Mouse (Mus musculus): ENCODE data around the gene Hoxd9. TPM values are rescaled to one million over a fixed set of nuclear protein-coding genes. Genes with fewer than 3 reads are reported as not detected.

Hoxd9 gene
- polyA plus RNA-seq, 1 experiment: not detected

DNA sequence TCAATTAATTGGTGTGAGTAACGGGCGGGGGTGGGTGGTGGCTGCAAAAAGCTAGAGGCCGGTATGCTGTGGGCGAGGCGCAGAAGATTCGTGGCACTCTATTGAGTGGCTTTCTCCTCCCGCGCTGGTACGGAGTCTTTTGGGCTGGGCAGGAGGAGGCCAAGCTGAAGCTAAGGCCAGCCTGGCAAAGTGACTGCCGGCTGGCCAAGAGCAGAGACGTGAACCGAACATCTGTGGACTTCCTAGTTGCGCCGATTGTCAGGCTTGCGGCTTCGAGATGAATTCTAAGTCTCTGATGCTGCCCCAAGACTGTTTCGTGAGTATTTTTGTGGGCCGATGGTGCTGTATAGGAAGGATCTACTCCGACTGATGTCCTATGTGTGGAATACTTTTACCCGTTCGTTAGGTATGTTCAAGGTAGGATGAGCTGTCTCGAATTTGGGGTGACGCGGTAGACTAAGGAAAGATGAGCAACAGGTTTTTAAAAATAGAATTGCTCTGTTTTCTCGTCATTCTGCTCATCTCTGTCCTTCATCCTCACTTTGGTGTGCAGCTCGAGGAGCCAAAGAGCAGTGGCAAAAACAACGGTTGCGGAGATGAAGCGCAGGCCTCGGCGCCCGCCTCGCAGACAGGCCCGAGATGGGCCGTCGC, 30.2 kb upstream of the Hoxd9 start:
- Histone ChIP-seq H3ac (ENCODE audit: control insufficient read depth, insufficient read length, low read depth) (no peak overlapping the region), H3K79me3 (ENCODE audit: low read depth) (no peaks in the 10 kb centered on the region), H3K79me2 (ENCODE audit: control insufficient read depth, insufficient read depth) (no peaks in the 10 kb centered on the region), H3K36me3 (ENCODE audit: control insufficient read depth, insufficient read depth) (no peaks in the 10 kb centered on the region), H3K4me3 (ENCODE audit: insufficient read depth, poor library complexity, severe bottlenecking) (no peak overlapping the region), H3K27me3 (ENCODE audit: control insufficient read depth, insufficient read depth, insufficient read length) (peaks cover 36% of the 10 kb centered on the region)
- TF ChIP-seq MYOD1 (IDR thresholded peaks at IDR 0.05; ENCODE audit: control insufficient read depth, insufficient read length, low read depth) (no peak), MYOG (IDR thresholded peaks at IDR 0.05; ENCODE audit: control insufficient read depth, extremely low read depth, insufficient read length) (no peak), USF1 (IDR thresholded peaks at IDR 0.05; ENCODE audit: low read depth) (no peak), CTCF (IDR thresholded peaks at IDR 0.05; ENCODE audit: control insufficient read depth, insufficient read depth, insufficient read length) (no peak), FOSL1 (IDR thresholded peaks at IDR 0.05; ENCODE audit: insufficient read depth, low read length, poor library complexity, severe bottlenecking) (no peak), CEBPB (IDR thresholded peaks at IDR 0.05; ENCODE audit: low read depth) (no peak), MAX (IDR thresholded peaks at IDR 0.05) (no peak)

DNA sequence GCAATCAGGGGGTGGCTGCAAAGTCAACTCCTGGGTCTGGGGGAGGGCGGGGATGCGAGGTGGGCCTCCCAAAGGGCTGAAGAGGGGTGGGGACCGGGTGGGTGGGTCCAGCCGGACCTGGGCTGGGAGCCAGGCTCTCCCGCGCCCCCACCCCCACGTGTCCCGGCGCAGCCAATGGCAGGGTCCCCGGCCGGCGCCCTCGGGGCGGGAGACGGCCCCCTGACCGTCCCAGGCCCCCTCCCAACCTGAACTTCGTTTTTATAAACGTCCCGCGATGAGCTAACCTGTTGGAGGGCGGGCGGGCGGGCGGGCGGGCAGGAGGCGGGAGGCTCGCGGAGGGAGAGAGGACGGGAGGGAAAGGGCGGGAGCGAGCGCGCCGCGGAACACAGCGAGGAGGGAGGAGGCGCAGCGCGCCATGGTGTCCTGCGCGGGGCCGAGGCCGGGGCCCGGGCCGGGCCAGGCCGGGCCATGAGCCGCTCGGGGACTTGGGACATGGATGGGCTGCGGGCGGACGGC, 29.6 kb upstream of the Hoxd9 start, which contains the start of gene Hoxd13:
TSS of gene Hoxd13 (plus strand) at position 469 of the 516 bp plus-strand sequence.
- TF ChIP-seq USF1 (IDR thresholded peaks at IDR 0.05; ENCODE audit: low read depth) (no peak), FOSL1 (IDR thresholded peaks at IDR 0.05; ENCODE audit: insufficient read depth, low read length, poor library complexity, severe bottlenecking) (no peak), MYOG (IDR thresholded peaks at IDR 0.05; ENCODE audit: control insufficient read depth, extremely low read depth, insufficient read length) (no peak), MYOD1 (IDR thresholded peaks at IDR 0.05; ENCODE audit: control insufficient read depth, insufficient read length, low read depth) (no peak), MAX (IDR thresholded peaks at IDR 0.05) (no peak), CEBPB (IDR thresholded peaks at IDR 0.05; ENCODE audit: low read depth) (no peak), CTCF (IDR thresholded peaks at IDR 0.05; ENCODE audit: control insufficient read depth, insufficient read depth, insufficient read length) (no peak)
- H3K36me3 ChIP-seq (ENCODE audit: control insufficient read depth, insufficient read depth): no peaks in the 10 kb centered on the region
- H3K4me3 ChIP-seq (ENCODE audit: insufficient read depth, poor library complexity, severe bottlenecking): no peak within 1 kb of the TSS
- H3K79me2 ChIP-seq (ENCODE audit: control insufficient read depth, insufficient read depth): no peaks in the 10 kb centered on the region
- no peak within 1 kb of the TSS for H3ac ChIP-seq (ENCODE audit: control insufficient read depth, insufficient read length, low read depth)
- H3K27me3 ChIP-seq (ENCODE audit: control insufficient read depth, insufficient read depth, insufficient read length): peaks cover 36% of the 10 kb centered on the region
- no peaks in the 10 kb centered on the region for H3K79me3 ChIP-seq (ENCODE audit: low read depth)

DNA sequence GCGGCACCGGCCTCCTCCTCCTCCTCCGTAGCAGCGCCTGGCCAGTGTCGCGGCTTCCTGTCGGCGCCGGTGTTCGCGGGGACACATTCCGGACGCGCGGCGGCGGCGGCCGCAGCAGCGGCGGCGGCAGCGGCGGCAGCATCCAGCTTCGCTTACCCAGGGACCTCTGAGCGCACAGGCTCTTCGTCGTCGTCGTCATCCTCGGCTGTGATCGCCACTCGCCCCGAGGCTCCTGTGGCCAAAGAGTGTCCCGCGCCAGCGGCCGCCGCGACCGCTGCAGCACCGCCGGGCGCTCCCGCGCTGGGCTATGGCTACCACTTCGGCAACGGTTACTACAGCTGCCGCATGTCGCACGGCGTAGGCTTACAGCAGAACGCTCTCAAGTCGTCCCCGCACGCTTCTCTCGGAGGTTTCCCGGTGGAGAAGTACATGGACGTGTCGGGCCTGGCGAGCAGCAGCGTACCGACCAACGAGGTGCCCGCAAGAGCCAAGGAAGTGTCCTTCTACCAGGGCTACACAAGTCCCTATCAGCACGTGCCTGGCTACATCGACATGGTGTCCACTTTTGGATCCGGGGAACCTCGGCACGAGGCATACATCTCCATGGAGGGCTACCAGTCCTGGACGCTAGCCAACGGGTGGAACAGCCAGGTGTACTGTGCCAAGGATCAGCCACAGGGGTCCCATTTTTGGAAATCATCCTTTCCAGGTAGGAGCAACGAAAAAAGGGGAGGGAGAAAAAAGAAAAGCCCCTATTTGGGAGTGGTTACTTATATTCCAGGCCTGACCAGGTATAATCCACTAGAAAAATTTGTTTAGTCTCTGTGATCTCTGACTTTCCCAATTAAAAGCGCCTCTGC, 28.9 kb upstream of the Hoxd9 start:
- peaks cover 32% of the 10 kb centered on the region for H3K27me3 ChIP-seq (ENCODE audit: control insufficient read depth, insufficient read depth, insufficient read length)
- no peaks in the 10 kb centered on the region for H3K79me2 ChIP-seq (ENCODE audit: control insufficient read depth, insufficient read depth)
- H3K79me3 ChIP-seq (ENCODE audit: low read depth): no peaks in the 10 kb centered on the region
- no peaks in the 10 kb centered on the region for H3K36me3 ChIP-seq (ENCODE audit: control insufficient read depth, insufficient read depth)
- TF ChIP-seq USF1 (IDR thresholded peaks at IDR 0.05; ENCODE audit: low read depth): no peak
- no peak for TF ChIP-seq CEBPB (IDR thresholded peaks at IDR 0.05; ENCODE audit: low read depth)
- TF ChIP-seq MAX (IDR thresholded peaks at IDR 0.05): no peak
- no peak for TF ChIP-seq MYOD1 (IDR thresholded peaks at IDR 0.05; ENCODE audit: control insufficient read depth, insufficient read length, low read depth)
- no peak for TF ChIP-seq MYOG (IDR thresholded peaks at IDR 0.05; ENCODE audit: control insufficient read depth, extremely low read depth, insufficient read length)
- no peak for TF ChIP-seq CTCF (IDR thresholded peaks at IDR 0.05; ENCODE audit: control insufficient read depth, insufficient read depth, insufficient read length)
- no peak for TF ChIP-seq FOSL1 (IDR thresholded peaks at IDR 0.05; ENCODE audit: insufficient read depth, low read length, poor library complexity, severe bottlenecking)
- H3K4me3 ChIP-seq (ENCODE audit: insufficient read depth, poor library complexity, severe bottlenecking): no peak overlapping the region
- H3ac ChIP-seq (ENCODE audit: control insufficient read depth, insufficient read length, low read depth): no peak overlapping the region

DNA sequence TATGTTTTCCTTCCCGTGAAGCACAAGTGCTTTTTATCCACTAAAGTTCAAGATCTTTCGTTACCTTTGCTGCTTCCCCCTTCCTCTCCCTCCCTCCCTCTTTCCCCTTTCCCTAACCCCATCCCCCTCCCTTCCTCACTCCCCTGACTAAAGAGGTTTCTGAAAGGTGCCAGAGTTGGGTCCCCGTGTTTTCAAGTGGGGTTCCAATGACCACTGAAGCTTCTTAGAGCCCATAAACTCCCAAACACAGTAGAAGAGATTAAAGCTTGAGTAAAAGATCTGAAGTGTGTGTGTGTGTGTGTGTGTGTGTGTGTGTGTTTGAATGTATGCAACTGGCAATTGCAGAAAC, 28.3 kb upstream of the Hoxd9 start:
- Histone ChIP-seq H3ac (ENCODE audit: control insufficient read depth, insufficient read length, low read depth) (no peak overlapping the region), H3K27me3 (ENCODE audit: control insufficient read depth, insufficient read depth, insufficient read length) (peaks cover 38% of the 10 kb centered on the region), H3K36me3 (ENCODE audit: control insufficient read depth, insufficient read depth) (no peaks in the 10 kb centered on the region), H3K79me3 (ENCODE audit: low read depth) (no peaks in the 10 kb centered on the region), H3K4me3 (ENCODE audit: insufficient read depth, poor library complexity, severe bottlenecking) (no peak overlapping the region), H3K79me2 (ENCODE audit: control insufficient read depth, insufficient read depth) (no peaks in the 10 kb centered on the region)
- no peak for TF ChIP-seq MYOG (IDR thresholded peaks at IDR 0.05; ENCODE audit: control insufficient read depth, extremely low read depth, insufficient read length)
- TF ChIP-seq FOSL1 (IDR thresholded peaks at IDR 0.05; ENCODE audit: insufficient read depth, low read length, poor library complexity, severe bottlenecking): no peak
- no peak for TF ChIP-seq CTCF (IDR thresholded peaks at IDR 0.05; ENCODE audit: control insufficient read depth, insufficient read depth, insufficient read length)
- TF ChIP-seq MAX (IDR thresholded peaks at IDR 0.05): no peak
- no peak for TF ChIP-seq MYOD1 (IDR thresholded peaks at IDR 0.05; ENCODE audit: control insufficient read depth, insufficient read length, low read depth)
- TF ChIP-seq CEBPB (IDR thresholded peaks at IDR 0.05; ENCODE audit: low read depth): no peak
- no peak for TF ChIP-seq USF1 (IDR thresholded peaks at IDR 0.05; ENCODE audit: low read depth)

DNA sequence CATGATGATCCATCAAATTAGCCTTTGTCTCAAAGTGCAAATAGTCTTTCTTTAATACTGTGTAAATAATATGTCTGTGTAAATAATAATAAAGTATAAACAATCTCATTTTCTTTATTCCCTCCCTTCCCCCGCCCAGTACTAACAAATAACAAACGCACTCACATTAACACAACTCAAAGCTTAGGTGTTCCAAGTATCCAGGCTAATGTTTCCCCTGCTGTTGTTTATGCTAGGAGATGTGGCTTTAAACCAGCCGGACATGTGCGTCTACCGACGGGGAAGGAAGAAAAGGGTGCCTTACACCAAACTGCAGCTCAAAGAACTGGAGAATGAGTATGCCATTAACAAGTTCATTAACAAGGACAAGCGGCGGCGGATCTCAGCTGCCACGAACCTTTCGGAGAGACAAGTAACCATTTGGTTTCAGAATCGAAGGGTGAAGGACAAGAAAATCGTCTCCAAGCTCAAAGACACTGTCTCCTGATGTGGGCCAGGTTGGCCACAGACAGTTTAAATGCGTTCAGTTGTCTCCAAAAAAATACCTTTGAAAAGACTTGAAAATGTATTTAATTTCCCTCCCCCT, 27.8 kb upstream of the Hoxd9 start:
- TF ChIP-seq CTCF (IDR thresholded peaks at IDR 0.05; ENCODE audit: control insufficient read depth, insufficient read depth, insufficient read length): no peak
- TF ChIP-seq CEBPB (IDR thresholded peaks at IDR 0.05; ENCODE audit: low read depth): no peak
- TF ChIP-seq FOSL1 (IDR thresholded peaks at IDR 0.05; ENCODE audit: insufficient read depth, low read length, poor library complexity, severe bottlenecking): no peak
- TF ChIP-seq MYOD1 (IDR thresholded peaks at IDR 0.05; ENCODE audit: control insufficient read depth, insufficient read length, low read depth): no peak
- TF ChIP-seq MAX (IDR thresholded peaks at IDR 0.05): no peak
- TF ChIP-seq MYOG (IDR thresholded peaks at IDR 0.05; ENCODE audit: control insufficient read depth, extremely low read depth, insufficient read length): no peak
- TF ChIP-seq USF1 (IDR thresholded peaks at IDR 0.05; ENCODE audit: low read depth): no peak
- H3K27me3 ChIP-seq (ENCODE audit: control insufficient read depth, insufficient read depth, insufficient read length): peaks cover 43% of the 10 kb centered on the region
- H3K4me3 ChIP-seq (ENCODE audit: insufficient read depth, poor library complexity, severe bottlenecking): no peak overlapping the region

More for the DNA sequence above, 27.8 kb upstream of the Hoxd9 start:
- Histone ChIP-seq H3K79me2 (ENCODE audit: control insufficient read depth, insufficient read depth) (no peaks in the 10 kb centered on the region), H3K36me3 (ENCODE audit: control insufficient read depth, insufficient read depth) (no peaks in the 10 kb centered on the region), H3ac (ENCODE audit: control insufficient read depth, insufficient read length, low read depth) (no peak overlapping the region), H3K79me3 (ENCODE audit: low read depth) (no peaks in the 10 kb centered on the region)

All from C2C12 (cell line).